Mouse (Mus musculus) lung, adult 2 months (tissue): ENCODE measurements around the gene Rab25. TPM values are rescaled to one million over a fixed set of nuclear protein-coding genes. Genes with fewer than 3 reads are reported as not detected.
"Not testable (repeated sequence)": the region's sequence is repeated elsewhere in the genome, so short reads cannot be mapped to it uniquely, and the experiment has no call there.

ENCODE experiments used
- DNase-seq: peaks from one replicate; pipeline ENCODE4 v3.0.0; 2022
- H3K4me1 ChIP-seq: fragments of 200-500 bp; 2 replicates; pipeline ENCODE4 v1.6.1; 2011; ENCODE audit warnings: low read length; ENCODE audit not compliant: control insufficient read depth, insufficient read depth
- H3K4me3 ChIP-seq: fragments of 200-500 bp; replicated peaks from 2 replicates; pipeline ENCODE3; 2011; ENCODE audit warnings: low read depth, mild to moderate bottlenecking, control low read depth, low read length; ENCODE audit errors: extremely low read depth
- CTCF ChIP-seq: fragments of 200-500 bp; IDR thresholded peaks from 2 replicates; pipeline ENCODE4 v1.5.1; 2011; ENCODE audit warnings: mild to moderate bottlenecking, low read length, control low read depth; ENCODE audit not compliant: insufficient read depth
- POLR2A ChIP-seq: fragments of 200-500 bp; IDR thresholded peaks from 2 replicates; pipeline ENCODE4 v1.6.1; 2011; ENCODE audit warnings: low read depth, mild to moderate bottlenecking, control low read depth, low read length, borderline replicate concordance; ENCODE audit errors: extremely low read depth
- WGBS: fragments of 180-500 bp; shearing (Covaris S2); methylation state at CpG from one replicate; pipeline ENCODE4 v1.1.7; 2018; 5-methylcytosine and 5-hydroxymethylcytosine counted together
- polyA plus RNA-seq: library from polyadenylated mRNA; depleted of rRNA; stranded (reverse); fragments of >200 nt; gene quantifications from 2 replicates; pipeline ENCODE4 v1.2.3, GENCODE M21; 2012; rRNA removed

Rab25 gene
- polyA plus RNA-seq: 53.0 and 105 TPM in 2 replicates

DNA sequence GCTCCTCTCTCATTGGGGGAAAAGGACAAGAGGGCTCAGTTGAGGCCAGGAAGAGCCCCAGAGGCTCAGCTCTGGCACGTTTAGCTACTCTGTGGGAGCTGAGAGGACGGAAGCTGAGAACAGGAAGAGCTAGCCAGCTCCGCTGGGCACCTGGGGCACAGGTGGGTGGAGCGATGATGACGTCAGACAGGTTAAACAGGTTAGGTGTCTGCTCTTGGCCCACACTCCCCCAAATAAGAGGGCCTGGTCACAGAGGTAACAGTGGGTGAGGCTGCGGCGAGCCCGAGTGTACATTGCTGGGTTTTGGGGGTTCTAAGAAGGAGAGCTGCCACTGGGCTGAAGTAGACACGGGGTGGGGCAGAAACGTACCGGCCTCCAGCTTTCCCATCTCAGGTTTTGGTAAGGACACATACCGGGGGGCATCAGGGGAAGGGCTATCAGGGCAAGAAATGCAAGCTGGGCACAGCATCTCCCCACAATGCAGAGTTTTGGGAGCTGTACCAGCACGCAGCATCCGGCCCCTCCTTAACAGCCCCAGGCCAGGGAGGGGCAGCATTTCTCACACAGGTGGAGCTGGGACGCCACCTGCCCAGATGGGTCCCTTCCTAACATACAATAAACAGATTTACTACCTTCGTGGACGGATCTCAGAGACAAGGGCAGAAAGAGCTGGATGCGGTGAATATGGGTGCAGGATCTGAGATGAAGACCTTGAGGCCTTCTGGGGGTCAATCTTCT is at the start of gene Rab25:
Rab25 (minus strand) TSS at position 121 of the 738 bp plus-strand sequence.
- Histone ChIP-seq H3K4me3 (peak within 1 kb of the TSS; percentile 21), H3K4me1 (peaks cover 3% of the 10 kb centered on the region)
- TF ChIP-seq CTCF (no peak), POLR2A (peak; percentile 52; the same call in 1 of the 2 replicates)
- WGBS: 56% methylated on average over 18 of the region's 18 CpGs
- DNase-seq: peak; percentile 77

DNA sequence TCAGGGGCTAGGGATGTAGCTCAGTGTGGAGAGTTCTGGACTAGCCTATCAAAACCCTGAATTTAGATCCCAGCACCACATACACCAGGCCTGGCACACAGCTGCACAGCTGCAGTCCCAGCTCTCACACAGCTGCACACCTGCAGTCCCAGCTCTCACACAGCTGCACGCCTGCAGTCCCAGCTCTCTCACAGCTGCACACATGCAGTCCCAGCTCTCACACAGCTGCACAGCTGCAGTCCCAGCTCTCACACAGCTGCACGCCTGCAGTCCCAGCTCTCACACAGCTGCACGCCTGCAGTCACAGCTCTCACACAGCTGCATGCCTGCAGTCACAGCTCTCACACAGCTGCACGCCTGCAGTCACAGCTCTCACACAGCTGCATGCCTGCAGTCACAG is 48.4 kb upstream of the Rab25 start:
- H3K4me3 ChIP-seq, H3K4me1 ChIP-seq, DNase-seq: not testable (repeated sequence)
- WGBS: 87% methylated on average over 4 of the region's 4 CpGs

DNA sequence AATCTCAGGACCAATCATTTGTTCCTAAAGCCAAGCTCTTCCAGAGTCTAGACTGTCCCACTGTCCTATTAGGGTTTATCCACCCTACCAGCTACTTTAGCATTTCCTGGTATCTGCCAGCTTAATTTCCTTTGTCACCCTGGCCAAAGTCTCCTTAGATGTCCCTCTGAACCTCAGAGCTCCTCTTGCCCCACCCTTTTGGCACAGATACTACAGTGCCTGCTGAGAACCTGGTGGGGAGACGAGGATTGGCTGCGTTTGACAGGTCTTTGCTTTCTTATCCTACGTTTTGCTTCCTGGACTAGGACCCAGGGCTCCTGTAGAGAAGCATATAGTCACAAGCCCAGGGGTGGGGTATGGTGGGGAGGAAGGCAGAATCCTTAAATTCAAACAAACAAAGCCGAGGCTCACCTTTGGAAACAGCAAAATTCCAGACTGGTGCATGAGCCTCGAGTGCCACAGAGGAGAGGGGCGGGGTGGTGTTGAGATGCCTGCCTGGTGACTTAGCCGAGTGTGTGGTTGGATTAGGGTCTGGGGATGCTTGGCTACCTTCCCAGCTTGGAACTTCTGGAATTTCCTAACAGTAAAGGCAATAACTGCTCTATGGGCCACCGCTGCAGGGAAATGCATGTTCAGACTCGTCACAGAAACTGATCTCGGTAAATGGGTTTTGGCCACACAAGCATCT is 45.9 kb upstream of the Rab25 start:
- Histone ChIP-seq H3K4me1 (peaks cover 12% of the 10 kb centered on the region), H3K4me3 (peak overlapping the region; percentile 46)
- DNase-seq: peak; percentile 71
- WGBS: 34% methylated on average over 10 of the region's 10 CpGs
- TF ChIP-seq POLR2A (no peak), CTCF (no peak)

GRCm38 (mm10) chr3:88592942-88593576 is 45.0 kb upstream of the Rab25 start:
- 34% methylated on average over 10 of the region's 10 CpGs for WGBS
- Histone ChIP-seq H3K4me3 (peak overlapping the region; percentile 51), H3K4me1 (peaks cover 12% of the 10 kb centered on the region)
- no peak for TF ChIP-seq CTCF
- TF ChIP-seq POLR2A: 0 out of 2 replicates have a peak, but pooled peaks have one; percentile 1
- DNase-seq: peak; percentile 64

DNA sequence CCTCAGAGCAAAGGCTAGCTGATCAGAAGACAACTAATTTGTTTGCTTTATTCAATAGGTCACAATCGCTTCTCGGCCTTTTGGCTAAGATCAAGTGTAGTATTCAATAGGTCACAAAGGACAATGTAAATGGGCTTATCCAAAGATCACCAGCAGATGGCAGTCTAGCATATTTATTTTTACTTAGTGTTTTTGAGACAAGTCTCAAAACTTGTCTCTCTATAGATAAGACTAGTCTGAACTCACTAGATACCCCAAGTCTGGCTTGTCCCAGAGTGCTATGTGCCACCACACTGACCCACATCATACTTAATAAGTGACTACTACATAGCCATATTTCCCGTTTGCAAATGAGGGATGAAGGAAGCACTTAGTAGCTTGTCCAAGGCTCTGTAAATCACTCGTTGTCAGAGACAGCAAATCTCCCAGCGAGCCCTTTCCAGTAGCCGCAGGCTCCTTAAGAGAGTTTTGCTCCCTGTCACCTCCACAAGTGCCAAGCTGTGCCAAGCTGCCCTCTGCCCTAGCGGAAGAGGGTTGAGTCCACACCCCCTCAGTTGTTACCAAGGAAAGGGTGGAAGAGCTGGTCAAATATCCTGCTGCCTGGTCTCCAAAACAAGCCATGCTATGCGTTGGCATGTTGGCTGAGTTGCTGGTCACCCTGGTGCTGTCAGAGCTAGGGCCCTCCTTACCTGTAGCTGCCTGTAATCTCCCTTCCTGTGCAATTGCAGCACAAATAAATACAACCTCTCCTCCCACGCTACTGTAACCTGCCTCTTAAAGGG is 44.0 kb upstream of the Rab25 start:
- peak; percentile 77 for DNase-seq
- Histone ChIP-seq H3K4me3 (peak overlapping the region; percentile 59), H3K4me1 (peaks cover 12% of the 10 kb centered on the region)
- TF ChIP-seq CTCF (peak; percentile 36; the same call in 1 of the 2 replicates), POLR2A (no peak; the same call in 1 of the 2 replicates)
- WGBS: 3% methylated on average over 9 of the region's 9 CpGs

DNA sequence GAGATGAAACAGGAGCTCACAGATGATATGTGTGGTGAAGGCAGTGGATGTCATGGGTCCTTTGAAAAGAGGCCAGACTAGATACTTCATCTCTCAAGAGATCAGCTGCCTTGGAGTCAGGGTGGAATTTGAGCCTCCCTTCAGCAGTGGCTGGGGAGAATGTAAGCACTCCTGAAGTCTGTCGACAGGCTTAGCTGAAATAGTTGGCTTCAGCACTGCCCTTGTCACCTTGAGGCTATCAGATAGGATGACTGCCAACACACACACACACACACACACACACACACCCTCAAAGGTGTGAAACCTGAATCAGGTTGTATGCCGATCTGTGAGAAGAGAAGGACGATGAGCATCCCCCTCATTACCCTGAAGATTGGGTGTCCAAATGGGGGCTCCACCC is 42.9 kb upstream of the Rab25 start:
- TF ChIP-seq POLR2A (no peak), CTCF (no peak)
- WGBS: 46% methylated on average over 3 of the region's 3 CpGs

DNA sequence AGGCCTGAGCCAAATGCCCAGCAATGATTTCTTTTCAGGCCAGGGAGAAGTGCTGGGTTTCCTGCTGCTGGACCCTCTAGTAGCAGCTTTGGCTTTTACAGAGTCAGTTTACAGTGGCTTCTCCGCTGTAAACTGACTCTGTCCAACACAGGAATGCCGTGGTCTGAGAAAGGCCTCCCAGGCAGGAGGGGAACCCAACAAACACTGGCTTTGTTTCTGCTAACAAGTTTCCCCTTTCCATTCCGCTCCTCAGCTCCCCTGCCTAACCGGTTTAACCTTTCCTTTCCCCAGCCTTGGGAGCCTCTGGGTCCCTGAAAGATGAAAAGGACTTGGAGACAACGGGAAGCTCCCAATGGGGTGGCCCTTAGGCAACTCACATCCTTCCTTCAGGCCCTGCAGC is 42.1 kb upstream of the Rab25 start:
- TF ChIP-seq CTCF (no peak), POLR2A (no peak)
- H3K4me3 ChIP-seq: no peak overlapping the region
- DNase-seq: no peak
- WGBS: 31% methylated on average over 5 of the region's 5 CpGs
- H3K4me1 ChIP-seq: peaks cover 12% of the 10 kb centered on the region

More for the DNA sequence above, 42.9 kb upstream of the Rab25 start:
- Histone ChIP-seq H3K4me1 (peaks cover 12% of the 10 kb centered on the region), H3K4me3 (no peak overlapping the region)
- DNase-seq: no peak

DNA sequence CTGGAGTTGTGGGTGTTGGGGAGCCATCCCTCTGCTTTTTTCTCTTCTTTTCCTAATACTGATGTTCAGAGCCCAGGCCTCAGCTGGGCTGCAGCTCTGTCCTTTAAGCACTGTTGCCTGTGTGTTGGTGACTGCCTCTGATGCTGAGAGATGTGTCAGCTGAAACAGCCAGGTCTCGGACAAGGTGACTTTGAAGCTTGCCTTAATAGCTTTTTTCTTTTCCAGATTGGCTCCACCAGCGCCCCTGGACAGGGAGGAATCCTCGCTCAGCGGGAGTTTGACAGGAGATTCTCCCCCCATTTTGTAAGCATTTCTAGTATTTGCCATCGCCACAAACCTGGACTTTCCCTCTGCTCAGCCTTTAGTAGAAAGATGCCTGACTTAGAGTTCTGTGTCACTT is 38.5 kb upstream of the Rab25 start:
- H3K4me1 ChIP-seq: peaks cover 3% of the 10 kb centered on the region; the same call in 1 of the 2 replicates
- no peak overlapping the region for H3K4me3 ChIP-seq
- WGBS: 84% methylated on average over 5 of the region's 5 CpGs
- no peak for DNase-seq
- TF ChIP-seq CTCF (no peak), POLR2A (no peak)

- Histone ChIP-seq H3K4me1 (peaks cover 4% of the 10 kb centered on the region), H3K4me3 (no peak overlapping the region)
- WGBS: 71% methylated on average over 6 of the region's 6 CpGs
- TF ChIP-seq POLR2A: no peak
- TF ChIP-seq CTCF: no peak
- DNase-seq: no peak
Observed at GRCm38 (mm10) chr3:88585769-88586168, 37.7 kb upstream of the Rab25 start.
